Mouse (Mus musculus) cerebellum, adult (tissue): Measurements from ENCODE around the gene Gm5941.
"Not testable (repeated sequence)": the region's sequence is repeated elsewhere in the genome, so short reads cannot be mapped to it uniquely, and the experiment has no call there.

Source experiments
- ATAC-seq: cut with Nextera tagmentation; 2 replicates; pipeline ENCODE4 v1.9.2; 2017; ENCODE audit warnings: mild to moderate bottlenecking, moderate library complexity, mixed read lengths; ENCODE audit not compliant: insufficient number of reproducible peaks, low FRiP score, low TSS enrichment

Gene Gm5941

DNA sequence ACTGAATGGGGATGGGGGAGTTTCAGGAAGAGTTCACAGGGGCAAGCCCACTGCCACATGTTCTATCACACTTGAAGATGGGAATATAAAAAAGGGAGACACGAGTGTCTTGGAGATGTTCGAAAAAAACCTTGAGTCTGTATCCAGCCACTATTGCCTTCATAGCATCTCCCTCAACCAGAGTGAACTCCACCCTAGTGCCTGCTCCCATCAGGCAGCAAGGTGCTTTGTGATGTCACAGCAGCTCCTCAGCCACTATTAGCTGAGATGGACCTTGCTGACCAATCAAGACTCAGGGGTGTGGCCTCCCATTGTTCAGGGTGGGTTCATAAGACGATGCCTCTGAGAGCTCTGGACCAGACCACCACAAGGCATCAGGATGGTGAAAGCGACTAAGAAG is at the start of gene Gm5941:
Gene Gm5941, plus strand, starts transcription at position 301 of the 400 bp plus-strand sequence.
- not testable (repeated sequence) for ATAC-seq

- no peak for ATAC-seq
Observed at GRCm38 (mm10) chrX:92460496-92460895, 29.3 kb upstream of the Gm5941 start.

DNA sequence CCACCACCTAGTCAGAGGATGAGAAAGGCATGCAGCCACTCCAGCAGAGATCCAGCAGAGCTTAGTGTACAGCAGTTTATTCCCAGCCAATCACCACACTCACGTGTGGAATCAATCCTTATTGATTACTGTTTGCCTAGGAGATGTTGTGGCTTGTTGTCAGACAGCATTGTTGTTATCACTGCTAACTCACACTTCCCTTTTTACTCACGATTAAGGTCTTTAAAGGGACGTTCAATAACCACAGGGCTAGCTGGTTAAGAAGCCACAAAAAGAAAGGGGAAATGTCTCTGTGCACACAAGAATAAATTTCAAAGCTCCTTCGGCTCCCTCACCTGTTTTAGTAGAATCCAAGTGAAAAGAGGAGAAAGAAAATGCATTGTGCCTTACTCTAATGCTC is 25.0 kb upstream of the Gm5941 start:
- no peak for ATAC-seq

DNA sequence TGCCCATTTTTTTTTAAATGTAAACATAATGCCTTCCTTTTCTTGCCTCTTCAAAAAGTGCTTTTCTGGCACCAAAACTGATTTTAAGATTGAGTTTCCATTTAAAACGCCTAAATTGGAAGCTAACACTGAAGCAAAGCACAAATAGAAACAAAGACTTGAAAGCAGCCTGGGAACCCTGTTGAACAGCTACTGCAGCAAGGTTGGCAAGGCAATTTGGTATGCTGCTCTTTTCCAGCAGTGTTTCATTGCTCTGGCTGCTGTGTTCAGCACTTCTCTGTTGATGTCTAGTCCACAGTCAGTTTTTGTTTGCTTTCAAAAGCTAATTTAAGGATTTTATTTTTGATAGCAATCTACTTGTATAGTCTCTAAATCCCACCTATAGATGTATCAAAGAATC is 8.5 kb downstream of the Gm5941 start:
- ATAC-seq = no peak

GRCm38 (mm10) chrX:92527826-92528225 is 38.1 kb downstream of the Gm5941 start:
- ATAC-seq = no peak
